Mouse (Mus musculus) neural tube, embryonic 11.5 days (tissue): ENCODE measurements around the gene Fam216b. TPM values are rescaled to one million over a fixed set of nuclear protein-coding genes. Genes with fewer than 3 reads are reported as not detected.
A peak's percentile ranks its signal among the peaks of the same experiment; 100 is the strongest.

ENCODE experiments used
- ATAC-seq: fragments of 200-750 bp; cut with Nextera tagmentation; 2 replicates; pipeline ENCODE4 v1.8.0; 2017; ENCODE audit warnings: moderate number of reproducible peaks, mild to moderate bottlenecking, moderate TSS enrichment, moderate library complexity; ENCODE audit not compliant: insufficient read depth, low FRiP score, low TSS enrichment
- DNase-seq: peaks from one replicate; pipeline ENCODE4 v3.0.0-alpha.2; 2015; ENCODE audit warnings: low spot score
- H3K27ac ChIP-seq: fragments of 300-500 bp; sonication (generic); 2 replicates; pipeline ENCODE4 v1.5.1; 2014; ENCODE audit warnings: low read depth, mild to moderate bottlenecking, low read length
- H3K27me3 ChIP-seq: fragments of 300-500 bp; sonication (generic); 2 replicates; pipeline ENCODE4 v1.6.1; 2014; ENCODE audit warnings: mild to moderate bottlenecking, low read length, mixed read lengths; ENCODE audit not compliant: control insufficient read depth, insufficient read depth
- H3K36me3 ChIP-seq: fragments of 300-500 bp; sonication (generic); 2 replicates; pipeline ENCODE4 v1.6.1; 2014; ENCODE audit warnings: mild to moderate bottlenecking, low read length, moderate library complexity, mixed read lengths; ENCODE audit not compliant: control insufficient read depth, insufficient read depth
- H3K4me1 ChIP-seq: fragments of 300-500 bp; sonication (generic); 2 replicates; pipeline ENCODE4 v1.6.1; 2014; ENCODE audit warnings: low read length, mixed read lengths; ENCODE audit not compliant: control insufficient read depth, insufficient read depth
- H3K4me2 ChIP-seq: fragments of 300-500 bp; sonication (generic); 2 replicates; pipeline ENCODE4 v1.6.1; 2014; ENCODE audit warnings: low read depth, mild to moderate bottlenecking, moderate library complexity
- H3K4me3 ChIP-seq: fragments of 300-500 bp; sonication (generic); 2 replicates; pipeline ENCODE4 v1.5.1; 2014; ENCODE audit warnings: low read depth, low read length
- H3K9ac ChIP-seq: fragments of 300-500 bp; sonication (generic); 2 replicates; pipeline ENCODE4 v1.6.1; 2014; ENCODE audit warnings: mild to moderate bottlenecking, low read length
- H3K9me3 ChIP-seq: fragments of 300-500 bp; sonication (generic); 2 replicates; pipeline ENCODE4 v1.6.1; 2016; ENCODE audit warnings: low read length; ENCODE audit not compliant: control insufficient read depth
- WGBS: fragments of 180-500 bp; shearing (Covaris S2); extraction: QIAGEN DNeasy Blood & Tissue Kit; methylation state at CpG from one replicate; pipeline ENCODE4 v1.1.7; 2014; 5-methylcytosine and 5-hydroxymethylcytosine counted together
- polyA plus RNA-seq: library from polyadenylated mRNA; unstranded; fragments of >200 nt; fragmentation: Nextera tagmentation; extraction: Ambion mirVana; gene quantifications from 2 replicates; pipeline ENCODE4 v1.2.1, GENCODE M21; 2014

The Fam216b gene
- polyA plus RNA-seq, 1 experiment from 2014 or later = not detected

- H3K9me3 ChIP-seq = no peaks in the 10 kb centered on the region
- H3K36me3 ChIP-seq = no peaks in the 10 kb centered on the region
- 96% methylated on average over 3 of the region's 3 CpGs for WGBS
- DNase-seq (no peak), ATAC-seq (no peak)
- no peak overlapping the region for H3K27ac ChIP-seq
- H3K27me3 ChIP-seq = no peaks in the 10 kb centered on the region
- H3K4me2 ChIP-seq = no peak overlapping the region
- H3K4me3 ChIP-seq = no peak overlapping the region
- H3K9ac ChIP-seq = no peak overlapping the region
- no peaks in the 10 kb centered on the region for H3K4me1 ChIP-seq
These were observed 22.1 kb upstream of the Fam216b start for GRCm38 (mm10) chr14:78110871-78111270.

GRCm38 (mm10) chr14:78109419-78109818 lies 20.6 kb upstream of the Fam216b start:
- DNase-seq = no peak
- Histone ChIP-seq H3K4me2 (no peak overlapping the region), H3K9me3 (no peaks in the 10 kb centered on the region), H3K27me3 (no peaks in the 10 kb centered on the region), H3K27ac (no peak overlapping the region), H3K9ac (no peak overlapping the region), H3K4me1 (no peaks in the 10 kb centered on the region), H3K4me3 (no peak overlapping the region), H3K36me3 (no peaks in the 10 kb centered on the region)
- 83% methylated on average over 4 of the region's 4 CpGs for WGBS
- no peak for ATAC-seq

GRCm38 (mm10) chr14:78108388-78108787 lies 19.6 kb upstream of the Fam216b start:
- Histone ChIP-seq H3K36me3 (no peaks in the 10 kb centered on the region), H3K4me2 (no peak overlapping the region), H3K27me3 (no peaks in the 10 kb centered on the region), H3K27ac (no peak overlapping the region), H3K4me1 (no peaks in the 10 kb centered on the region), H3K4me3 (no peak overlapping the region), H3K9me3 (no peaks in the 10 kb centered on the region), H3K9ac (no peak overlapping the region)
- 87% methylated on average over 3 of the region's 3 CpGs for WGBS
- ATAC-seq (no peak), DNase-seq (no peak)

GRCm38 (mm10) chr14:78089591-78089990 lies 784 bp upstream of the Fam216b start:
- Histone ChIP-seq H3K9me3 (no peaks in the 10 kb centered on the region), H3K4me2 (no peak overlapping the region), H3K27me3 (no peaks in the 10 kb centered on the region), H3K9ac (no peak overlapping the region), H3K4me1 (no peaks in the 10 kb centered on the region), H3K27ac (no peak overlapping the region), H3K4me3 (no peak overlapping the region), H3K36me3 (no peaks in the 10 kb centered on the region)
- ATAC-seq (no peak), DNase-seq (no peak)
- 82% methylated on average over 4 of the region's 4 CpGs for WGBS

- Histone ChIP-seq H3K4me3 (no peak overlapping the region), H3K27me3 (no peaks in the 10 kb centered on the region), H3K4me2 (no peak overlapping the region), H3K9me3 (no peaks in the 10 kb centered on the region), H3K9ac (no peak overlapping the region), H3K4me1 (no peaks in the 10 kb centered on the region), H3K36me3 (no peaks in the 10 kb centered on the region), H3K27ac (no peak overlapping the region)
- no peak for DNase-seq
- 76% methylated on average over 5 of the region's 5 CpGs for WGBS
- ATAC-seq = no peak
These were observed 5.3 kb downstream of the Fam216b start for GRCm38 (mm10) chr14:78083465-78083864.

- H3K4me1 ChIP-seq = no peaks in the 10 kb centered on the region
- H3K27me3 ChIP-seq = no peaks in the 10 kb centered on the region
- no peak for ATAC-seq
- H3K9ac ChIP-seq = no peak overlapping the region
- no peak overlapping the region for H3K27ac ChIP-seq
- no peak overlapping the region for H3K4me2 ChIP-seq
- 72% methylated on average over 2 of the region's 2 CpGs for WGBS
- no peak for DNase-seq
- H3K4me3 ChIP-seq = no peak overlapping the region
- no peaks in the 10 kb centered on the region for H3K9me3 ChIP-seq
- no peaks in the 10 kb centered on the region for H3K36me3 ChIP-seq
These were observed 11.3 kb downstream of the Fam216b start for GRCm38 (mm10) chr14:78077508-78077907.

- ATAC-seq = no peak
- no peaks in the 10 kb centered on the region for H3K36me3 ChIP-seq
These were observed 22.7 kb downstream of the Fam216b start for GRCm38 (mm10) chr14:78065938-78066710.

GRCm38 (mm10) chr14:78062484-78062883 lies 26.3 kb downstream of the Fam216b start:
- no peaks in the 10 kb centered on the region for H3K9me3 ChIP-seq
- H3K4me1 ChIP-seq = no peaks in the 10 kb centered on the region
- H3K27me3 ChIP-seq = no peaks in the 10 kb centered on the region
- ATAC-seq = no peak
- H3K4me2 ChIP-seq = no peak overlapping the region
- no peak overlapping the region for H3K9ac ChIP-seq
- no peak overlapping the region for H3K4me3 ChIP-seq
- no peaks in the 10 kb centered on the region for H3K36me3 ChIP-seq
- 87% methylated on average over 11 of the region's 11 CpGs for WGBS
- no peak overlapping the region for H3K27ac ChIP-seq
- DNase-seq = no peak

More at GRCm38 (mm10) chr14:78065938-78066710, 22.7 kb downstream of the Fam216b start:
- H3K27me3 ChIP-seq = no peaks in the 10 kb centered on the region
- no peak overlapping the region for H3K4me3 ChIP-seq
- no peak overlapping the region for H3K9ac ChIP-seq
- DNase-seq = no peak
- no peaks in the 10 kb centered on the region for H3K9me3 ChIP-seq
- H3K4me2 ChIP-seq = no peak overlapping the region
- no peak overlapping the region for H3K27ac ChIP-seq
- no peaks in the 10 kb centered on the region for H3K4me1 ChIP-seq
- 91% methylated on average over 9 of the region's 9 CpGs for WGBS

GRCm38 (mm10) chr14:78060609-78060951 lies 28.2 kb downstream of the Fam216b start:
- no peak overlapping the region for H3K4me2 ChIP-seq
- H3K27me3 ChIP-seq = no peaks in the 10 kb centered on the region
- no peak overlapping the region for H3K9ac ChIP-seq
- no peak overlapping the region for H3K4me3 ChIP-seq
- 0 out of 2 replicates have a peak, but pooled peaks have one; percentile 35 for ATAC-seq
- peak; percentile 30 for DNase-seq
- 73% methylated on average over 6 of the region's 6 CpGs for WGBS
- H3K4me1 ChIP-seq = no peaks in the 10 kb centered on the region
- H3K9me3 ChIP-seq = no peaks in the 10 kb centered on the region
- no peak overlapping the region for H3K27ac ChIP-seq
- no peaks in the 10 kb centered on the region for H3K36me3 ChIP-seq
